Mouse (Mus musculus) ES-Bruce4 (cell line): Measurements from ENCODE around the gene Mok.

Source experiments
- CTCF ChIP-seq: IDR thresholded peaks from one replicate; pipeline ENCODE4 v1.8.1; 2011; ENCODE audit warnings: low read depth, low read length
- POLR2A ChIP-seq: IDR thresholded peaks from one replicate; pipeline ENCODE4 v1.8.1; 2011; ENCODE audit warnings: low read length; ENCODE audit not compliant: insufficient read depth

DNA sequence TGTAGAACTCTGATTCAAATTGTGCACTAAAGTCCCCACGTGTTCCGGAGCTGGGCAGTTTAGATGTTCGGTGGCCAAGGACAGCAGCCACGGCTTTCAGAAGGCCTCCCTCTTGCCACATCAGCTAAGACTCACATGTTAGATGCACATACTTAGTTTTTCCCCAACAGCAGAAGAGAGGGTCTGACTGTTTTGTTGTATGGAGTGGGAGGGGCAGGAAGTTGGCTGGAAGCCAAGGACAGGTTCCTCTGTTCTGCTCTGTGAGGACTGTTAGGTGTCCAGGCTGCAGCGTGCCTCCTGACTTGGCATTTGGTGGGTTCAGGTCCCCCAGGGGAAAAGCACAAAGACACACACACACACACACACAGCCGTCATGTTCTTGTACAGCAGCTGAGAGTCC lies 45.7 kb downstream of the Mok start:
- no peak for TF ChIP-seq CTCF
- no peak for TF ChIP-seq POLR2A
